16 mouse cellular contexts compared by ENCODE assay signal in genomic region chr11:97968385-97968784, GRCm38 (mm10).
"Had no signal": no experiment of that assay in that cellular context is flagged by ENCODE, and none has a peak within 500 bp of the region (broad histone marks: within the 10 kb centered on the region; RNA-seq: fewer than 3 reads in every experiment).

No protein-coding gene starts in this region.

- H3K9me3 ChIP-seq: neural tube, embryonic 13.5 days; neural tube, embryonic 15.5 days; stomach, embryonic 15.5 days had no signal

- H3K36me3 ChIP-seq: neural tube, embryonic 13.5 days; neural tube, embryonic 15.5 days; stomach, embryonic 15.5 days had no signal

- H3K4me2 ChIP-seq: neural tube, embryonic 13.5 days; neural tube, embryonic 15.5 days; stomach, embryonic 15.5 days had no signal

- H3K9ac ChIP-seq: neural tube, embryonic 13.5 days; neural tube, embryonic 15.5 days; stomach, embryonic 15.5 days had no signal

- H3K27me3 ChIP-seq: neural tube, embryonic 13.5 days; neural tube, embryonic 15.5 days; stomach, embryonic 15.5 days had no signal

- DNase-seq: retina, postnatal 1 day; right cerebral cortex, adult 18-20 months; right cerebral cortex, postnatal 14 days; right cerebral cortex, postnatal 25 days; right cerebral cortex, postnatal 4 days; spleen, adult 18-20 months; thymus, adult 18-20 months; thymus, adult 2 months; thymus, postnatal 14 days; thymus, postnatal 25 days; thymus, postnatal 36 days; thymus, postnatal 4 days had no signal

- H3K4me3 ChIP-seq: neural tube, embryonic 13.5 days; neural tube, embryonic 15.5 days; stomach, embryonic 15.5 days had no signal

- H3K27ac ChIP-seq: neural tube, embryonic 13.5 days; neural tube, embryonic 15.5 days; stomach, embryonic 15.5 days; stomach, postnatal 0 days had no signal
